Mouse (Mus musculus): Measurements from ENCODE around the gene Golt1b.
"Not testable (repeated sequence)": the region's sequence is repeated elsewhere in the genome, so short reads cannot be mapped to it uniquely, and the experiment has no call there.

The Golt1b gene

GRCm38 (mm10) chr6:142387011-142387754, at the start of gene Golt1b, which contains the start of gene Recql:
Gene Golt1b, plus strand, starts transcription at chr6:142387221.
Gene Recql, minus strand, starts transcription at chr6:142387087.
- peak; percentile 96 for DNase-seq (ENCODE audit: low read depth, low spot score)

GRCm38 (mm10) chr6:142338961-142339360, 48.1 kb upstream of the Golt1b start:
- no peak for DNase-seq (ENCODE audit: low read depth, low spot score)

GRCm38 (mm10) chr6:142339576-142339975, 47.4 kb upstream of the Golt1b start:
- DNase-seq (ENCODE audit: low read depth, low spot score) = no peak

DNA sequence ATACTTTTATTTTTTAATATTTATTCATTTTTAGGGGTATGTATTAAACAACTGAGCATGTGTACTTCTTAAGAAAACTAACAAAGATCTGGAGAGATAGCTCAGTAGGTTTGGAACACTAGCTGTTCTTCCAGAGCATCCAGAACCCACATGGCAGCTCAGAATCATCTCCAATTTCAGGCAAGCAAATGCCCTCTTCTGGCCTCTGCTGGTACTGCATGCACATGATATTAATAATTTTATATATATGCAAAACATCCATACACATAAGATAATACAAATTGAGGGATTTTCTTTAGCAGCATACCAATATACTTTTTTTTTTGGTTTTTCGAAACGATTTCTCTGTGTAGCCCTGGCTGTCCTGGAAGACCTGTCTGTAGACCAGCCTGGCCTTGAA, 43.5 kb upstream of the Golt1b start:
- peak; percentile 65 for DNase-seq (ENCODE audit: low read depth, low spot score)

- peak; percentile 94 for DNase-seq (ENCODE audit: low read depth, low spot score)
These were observed 41.5 kb upstream of the Golt1b start, which contains the start of gene Pyroxd1 for GRCm38 (mm10) chr6:142345440-142346038. Gene Pyroxd1, plus strand, starts transcription at chr6:142345654.

DNA sequence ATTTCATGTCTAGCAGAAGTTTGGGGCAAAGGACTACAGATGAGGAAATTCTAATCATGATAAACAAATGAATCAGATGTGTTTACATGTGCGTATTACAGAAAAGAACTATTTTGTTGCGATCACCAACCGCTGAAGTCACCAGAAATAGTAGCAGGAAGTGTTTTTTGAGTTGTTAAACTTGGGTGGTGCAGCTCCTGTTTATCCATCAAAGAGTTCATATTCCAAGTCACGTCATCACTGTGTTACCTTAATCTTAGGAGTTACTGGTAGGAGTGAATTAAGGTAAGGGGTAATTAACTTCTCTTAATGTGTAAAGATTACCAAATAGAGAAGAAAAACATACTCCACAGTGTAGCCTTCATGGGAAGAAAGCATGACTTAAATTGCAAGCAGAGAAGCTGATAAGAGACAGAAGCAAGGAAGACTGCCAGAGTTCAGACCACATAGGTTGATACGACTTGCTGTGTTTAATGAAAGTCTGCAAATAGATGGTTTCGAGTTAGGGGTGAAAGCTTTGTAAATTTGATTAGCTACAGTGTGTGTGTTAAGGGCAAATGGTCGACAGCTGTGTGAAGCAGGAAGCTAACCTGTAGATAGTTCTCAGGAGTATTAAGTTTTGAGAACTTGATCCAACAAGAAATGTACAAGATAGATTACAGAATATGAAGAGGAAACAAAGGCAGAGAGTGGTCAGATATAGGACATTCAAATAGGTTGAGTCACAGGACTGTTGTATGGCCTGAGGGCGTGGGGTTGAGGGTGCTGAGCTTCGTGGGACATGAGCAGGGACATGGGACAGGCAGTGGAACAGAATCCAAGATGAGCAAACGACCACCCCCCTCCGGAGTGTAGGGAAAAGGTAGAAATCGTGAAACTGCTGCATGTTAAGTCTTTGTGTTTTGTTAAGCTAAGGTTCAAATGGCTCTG, 40.6 kb upstream of the Golt1b start:
- DNase-seq (ENCODE audit: low read depth, low spot score) = peak; percentile 49

DNA sequence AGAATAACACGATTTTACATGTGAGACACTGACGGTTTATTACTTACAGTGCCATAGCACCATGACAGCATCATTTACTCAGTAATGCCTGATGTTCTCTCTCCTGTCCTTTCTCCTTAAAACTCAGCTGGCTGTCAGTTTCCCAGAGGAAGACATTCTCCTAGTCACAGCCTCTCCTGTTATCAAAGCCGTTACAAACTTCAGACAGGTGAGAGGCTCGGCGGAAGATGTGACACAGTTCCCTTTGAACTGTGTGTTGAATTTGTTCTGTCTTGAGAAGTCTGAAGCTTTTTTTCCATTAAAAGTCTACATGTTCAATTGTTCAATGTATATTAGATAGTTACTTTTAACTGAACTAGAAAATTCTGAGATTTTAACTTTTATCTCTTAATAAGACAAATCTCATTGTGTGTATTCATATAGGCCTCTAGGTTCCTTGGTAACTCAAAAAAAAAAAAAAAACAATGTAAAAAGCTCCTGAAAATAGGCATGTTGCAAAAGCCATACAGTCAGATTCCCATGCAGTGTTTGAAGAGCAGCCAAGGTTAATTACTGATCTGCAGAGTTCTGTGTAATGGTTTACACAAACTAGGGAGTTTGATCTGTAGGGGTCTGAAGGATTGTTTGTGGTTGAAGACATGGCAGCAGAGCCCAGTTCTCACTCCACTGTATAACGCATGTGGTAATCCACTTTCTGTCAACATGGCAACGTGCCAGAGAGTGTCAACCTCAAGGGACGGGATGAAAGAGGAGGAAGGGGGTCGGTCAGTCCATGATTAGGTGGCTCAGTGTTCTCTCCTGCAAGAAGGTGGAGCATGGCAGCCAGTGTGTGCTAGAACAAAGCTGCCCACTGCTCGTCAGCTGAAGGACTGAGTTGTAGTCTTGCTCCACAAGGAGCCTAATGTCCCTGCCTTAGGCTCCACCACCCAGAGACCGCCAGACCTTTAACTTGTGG, 39.3 kb upstream of the Golt1b start:
- no peak for DNase-seq (ENCODE audit: low read depth, low spot score)

GRCm38 (mm10) chr6:142352099-142352498, 34.9 kb upstream of the Golt1b start:
- not testable (repeated sequence) for DNase-seq (ENCODE audit: low read depth, low spot score)

GRCm38 (mm10) chr6:142357106-142357505, 29.9 kb upstream of the Golt1b start:
- DNase-seq (ENCODE audit: low read depth, low spot score) = no peak

DNA sequence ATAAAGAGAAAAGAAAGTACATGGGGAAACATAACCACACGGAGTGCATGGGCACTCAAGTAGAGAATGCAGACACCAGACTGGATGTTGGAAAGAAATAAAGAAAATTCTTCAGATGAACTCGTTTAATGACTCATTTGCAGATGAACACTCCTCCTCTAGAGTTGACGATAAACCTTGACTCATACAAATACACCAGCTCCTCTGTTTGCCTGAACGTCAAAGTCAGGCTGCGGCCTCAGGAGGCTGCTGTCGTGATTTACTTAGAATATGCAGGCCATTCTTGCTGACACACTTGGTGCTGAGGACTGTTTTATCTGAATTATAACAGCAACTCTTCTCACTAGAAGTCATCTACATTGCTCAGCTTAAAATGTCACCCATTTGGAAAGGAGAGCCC, 25.0 kb upstream of the Golt1b start:
- DNase-seq (ENCODE audit: low read depth, low spot score) = no peak

DNA sequence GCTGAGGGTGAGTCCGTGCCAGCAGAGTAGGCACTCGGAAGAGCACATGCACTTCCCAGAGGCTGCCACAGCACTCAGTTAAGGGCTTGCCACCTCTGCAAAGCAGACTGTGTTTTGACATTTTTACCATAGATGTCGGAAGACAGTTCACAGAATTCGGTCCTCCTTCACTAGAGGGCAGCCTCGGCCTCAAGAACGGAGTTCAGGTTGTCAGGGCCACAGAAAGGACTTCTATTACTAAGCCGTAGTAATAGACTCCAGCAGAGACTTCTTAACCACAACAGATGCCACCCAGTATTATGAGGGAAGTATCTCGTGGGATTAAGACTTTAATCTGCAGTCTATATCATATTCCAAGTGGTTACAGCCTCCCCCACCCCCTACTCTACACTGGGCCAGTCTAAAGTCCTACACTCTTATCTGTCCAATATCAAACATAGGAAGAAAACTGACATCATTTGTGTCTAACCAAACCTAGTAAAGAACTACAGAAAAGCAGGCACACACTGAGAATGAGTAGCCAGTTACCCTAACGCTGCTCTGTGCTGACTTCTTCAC, 23.9 kb upstream of the Golt1b start:
- no peak for DNase-seq (ENCODE audit: low read depth, low spot score)

GRCm38 (mm10) chr6:142365742-142366472, 21.1 kb upstream of the Golt1b start:
- DNase-seq (ENCODE audit: low read depth, low spot score) = no peak

DNA sequence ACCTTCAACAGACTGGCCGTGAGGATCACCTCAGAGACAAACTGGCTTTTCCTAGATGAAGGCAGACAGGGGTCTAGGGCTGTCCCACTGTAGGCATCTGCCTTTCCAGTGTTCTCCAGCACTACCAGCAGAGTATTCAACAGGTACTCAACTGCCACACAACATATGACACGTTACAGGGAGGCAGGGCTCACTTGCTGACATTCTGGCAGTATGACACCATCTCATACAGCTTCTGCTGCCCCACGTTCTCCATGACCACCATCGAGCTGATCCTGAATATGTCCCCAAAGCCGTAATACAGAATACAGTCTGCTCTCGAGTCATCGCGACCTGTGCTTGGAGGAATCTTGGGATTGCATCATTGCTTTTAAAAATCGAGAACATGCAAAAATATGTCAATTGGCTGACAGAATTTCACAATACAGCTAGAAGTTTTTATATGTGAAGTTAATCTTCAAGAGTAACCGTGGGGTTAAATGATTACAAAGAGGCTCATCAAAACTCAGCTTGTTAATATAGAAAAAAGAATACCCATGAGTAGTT, 20.5 kb upstream of the Golt1b start:
- no peak for DNase-seq (ENCODE audit: low read depth, low spot score)

GRCm38 (mm10) chr6:142367565-142367964, 19.5 kb upstream of the Golt1b start:
- no peak for DNase-seq (ENCODE audit: low read depth, low spot score)

GRCm38 (mm10) chr6:142369568-142369967, 17.5 kb upstream of the Golt1b start:
- no peak for DNase-seq (ENCODE audit: low read depth, low spot score)

DNA sequence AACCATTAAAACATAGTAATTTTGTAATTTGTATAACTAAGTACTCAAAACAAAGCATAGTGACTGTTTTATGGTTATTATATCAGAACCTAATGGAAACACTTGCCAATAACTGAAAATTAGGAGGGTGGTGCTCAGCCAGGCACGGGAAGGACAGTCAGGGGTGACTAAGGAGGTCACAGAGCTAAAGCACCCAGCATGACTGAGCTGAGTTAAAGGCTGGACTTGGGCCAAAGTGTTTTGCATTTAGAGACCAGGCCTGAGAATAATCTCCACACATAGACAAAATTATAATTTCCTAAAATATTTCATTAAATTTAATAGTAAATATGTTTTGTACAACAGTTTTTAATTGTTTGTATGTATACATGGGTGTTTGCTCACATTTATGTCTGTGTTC, 9.9 kb upstream of the Golt1b start:
- DNase-seq (ENCODE audit: low read depth, low spot score) = no peak

GRCm38 (mm10) chr6:142378576-142379330, 8.3 kb upstream of the Golt1b start:
- no peak for DNase-seq (ENCODE audit: low read depth, low spot score)

GRCm38 (mm10) chr6:142379961-142380360, 7.1 kb upstream of the Golt1b start:
- no peak for DNase-seq (ENCODE audit: low read depth, low spot score)

GRCm38 (mm10) chr6:142381615-142382014, 5.4 kb upstream of the Golt1b start:
- DNase-seq (ENCODE audit: low read depth, low spot score) = no peak
